Mouse (Mus musculus): ENCODE measurements at regions not wholly inside any gene's neighbourhood (a gene's known extent, or its start where the extent isn't known, plus 50 kb on each side); places are given as distances from the start of the nearest gene placed in this dataset.

DNA sequence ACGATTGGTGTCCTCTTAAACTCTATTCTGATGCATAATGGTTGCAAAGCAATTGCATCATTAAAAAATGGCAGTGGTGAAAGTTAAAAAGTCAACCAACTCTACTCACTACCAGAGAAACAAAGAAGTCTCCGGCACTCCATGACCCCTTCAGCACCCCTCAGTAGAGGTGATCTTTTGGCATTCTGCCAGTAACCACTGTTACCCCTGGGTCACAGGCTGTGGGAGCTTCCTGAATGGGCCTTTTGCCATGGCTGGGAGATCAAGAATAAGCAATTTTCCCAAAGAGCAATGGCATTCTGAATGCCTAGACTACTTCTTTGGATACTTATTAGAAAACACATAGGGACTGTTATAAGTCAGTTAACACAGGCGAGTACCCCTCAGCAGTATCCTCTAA lies 391.2 kb downstream of the Nuf2 start:
- no peak for TF ChIP-seq CTCF (IDR thresholded peaks at IDR 0.05; ENCODE audit: borderline replicate concordance, extremely low read depth, insufficient read depth, insufficient read length)
- no peak for TF ChIP-seq POLR2A (IDR thresholded peaks at IDR 0.05; ENCODE audit: borderline replicate concordance, extremely low read depth, insufficient read depth, insufficient read length, poor library complexity, severe bottlenecking)
